8 mouse cellular contexts compared by ENCODE assay signal in the genomic region with DNA sequence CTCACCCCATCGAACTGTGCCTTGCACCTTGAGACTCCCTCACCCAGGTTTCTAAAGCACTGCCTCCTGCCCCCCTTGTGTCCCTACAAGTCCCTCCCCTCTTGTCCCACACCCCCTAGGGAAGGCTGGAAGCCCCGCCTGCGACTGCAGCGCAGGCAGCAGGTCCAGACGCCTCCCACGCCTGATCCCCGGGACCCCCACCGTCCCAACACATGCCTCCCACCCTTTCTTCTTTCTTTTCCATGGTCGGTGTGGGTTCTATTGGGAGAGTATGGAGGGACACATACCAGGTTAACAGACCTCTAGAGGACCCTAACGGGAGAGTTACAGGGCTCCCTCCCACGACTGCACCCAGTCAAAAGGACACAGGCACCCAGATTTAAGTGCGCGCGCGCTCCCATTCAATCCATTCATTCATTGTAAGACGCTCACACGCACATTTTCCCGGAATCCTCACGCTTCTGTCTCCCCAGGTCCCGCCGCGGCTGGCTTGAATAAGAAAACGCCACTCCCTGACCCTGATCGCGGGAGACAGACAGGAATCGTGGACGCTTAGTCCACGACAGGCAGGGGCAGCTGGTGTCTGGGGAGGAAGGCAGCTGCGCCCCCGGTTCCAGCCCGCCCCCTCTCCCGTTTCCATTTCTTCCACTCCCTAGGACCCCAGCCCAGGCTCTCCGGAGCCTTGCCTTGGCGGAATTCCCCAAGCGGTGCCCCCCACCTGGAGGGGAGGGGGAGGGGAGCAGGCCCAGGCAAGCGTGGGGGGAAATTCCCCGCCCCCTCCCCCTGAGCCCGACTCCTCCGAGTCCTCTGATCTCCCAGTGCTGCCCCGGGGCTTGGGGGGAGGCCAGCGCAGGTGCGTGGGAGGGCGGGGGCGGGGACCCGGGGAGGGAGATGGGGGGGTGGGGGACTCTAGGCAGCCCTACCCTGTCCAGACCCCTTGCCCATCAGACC. TPM values are rescaled to one million over a fixed set of nuclear protein-coding genes. Genes with fewer than 3 reads are reported as not detected.
DNase-seq lines count a peak whose midpoint lies in the region; ATAC-seq and TF ChIP-seq lines count a peak whose summit lies in the region.

Gene Kremen2 (minus strand): TSS at position 533 of the 951 bp plus-strand sequence.

- no peak within 1 kb of the TSS for H3K27ac ChIP-seq in lung, embryonic 15.5 days
- H3K27ac ChIP-seq in forebrain, embryonic 10.5 days, result peak within 1 kb of the TSS; percentile 49; the same call in 1 of the 2 replicates
- no peak within 1 kb of the TSS for H3K27ac ChIP-seq in liver, embryonic 14.5 days

- H3K9ac ChIP-seq in lung, embryonic 15.5 days, result peak within 1 kb of the TSS; percentile 11; the same call in 1 of the 2 replicates
- H3K9ac ChIP-seq in liver, embryonic 14.5 days (replicated peaks), result no peak within 1 kb of the TSS

- H3K27me3 ChIP-seq in lung, embryonic 15.5 days, result peaks cover 77% of the 10 kb centered on the region
- H3K27me3 ChIP-seq in forebrain, embryonic 10.5 days (ENCODE audit: poor library complexity, severe bottlenecking), result peaks cover 83% of the 10 kb centered on the region
- H3K27me3 ChIP-seq in liver, embryonic 14.5 days (ENCODE audit: control insufficient read depth, insufficient read depth, low read length), result peaks cover 65% of the 10 kb centered on the region

- no peaks in the 10 kb centered on the region for H3K9me3 ChIP-seq in lung, embryonic 15.5 days
- H3K9me3 ChIP-seq in forebrain, embryonic 10.5 days, result 0 out of 2 replicates have a peak, but pooled peaks cover 7% of the 10 kb centered on the region
- no peaks in the 10 kb centered on the region for H3K9me3 ChIP-seq in liver, embryonic 14.5 days (ENCODE audit: control insufficient read depth, low read length)

- ATAC-seq in lung, embryonic 15.5 days (ENCODE audit: borderline replicate concordance, extremely low read depth, low FRiP score, low TSS enrichment), result no peak
- ATAC-seq in liver, embryonic 14.5 days (ENCODE audit: insufficient read depth), result no peak
- ATAC-seq in cerebellum, adult (ENCODE audit: insufficient number of reproducible peaks, low FRiP score, low TSS enrichment), result no peak

- peaks cover 35% of the 10 kb centered on the region for H3K4me1 ChIP-seq in lung, embryonic 15.5 days
- peaks cover 44% of the 10 kb centered on the region for H3K4me1 ChIP-seq in forebrain, embryonic 10.5 days
- peaks cover 4 to 10% of the 10 kb centered on the region in 2 experiments; a peak in 3 of 4 replicates for H3K4me1 ChIP-seq in liver, embryonic 14.5 days (replicated peaks; ENCODE audit: control insufficient read depth in 2 of 2, insufficient read depth in 2 of 2, low read length in 1 of 2)

- H3K4me2 ChIP-seq in lung, embryonic 15.5 days, result peak within 1 kb of the TSS; percentile 51
- H3K4me2 ChIP-seq in liver, embryonic 14.5 days (ENCODE audit: low read depth), result peak within 1 kb of the TSS; percentile 6

- no peaks in the 10 kb centered on the region for H3K36me3 ChIP-seq in lung, embryonic 15.5 days
- 0 out of 2 replicates have a peak, but pooled peaks cover 5% of the 10 kb centered on the region for H3K36me3 ChIP-seq in forebrain, embryonic 10.5 days (replicated peaks)
- H3K36me3 ChIP-seq in liver, embryonic 14.5 days (replicated peaks; ENCODE audit: control insufficient read depth, insufficient read depth, low read depth), result no peaks in the 10 kb centered on the region

- no peak for TF ChIP-seq CTCF in liver, embryonic 14.5 days (IDR thresholded peaks at IDR 0.05; ENCODE audit: low read depth)

- peak within 1 kb of the TSS; percentile 29 for H3K4me3 ChIP-seq in lung, embryonic 15.5 days
- peak within 1 kb of the TSS; percentile 51 for H3K4me3 ChIP-seq in forebrain, embryonic 10.5 days
- 0 out of 4 replicates have a peak within 1 kb of the TSS, but pooled peaks of 1 of the 2 experiments have one; percentile 11 for H3K4me3 ChIP-seq in liver, embryonic 14.5 days (ENCODE audit: insufficient read depth in 1 of 2, low read depth in 2 of 2, low read length in 2 of 2)

- no peak for DNase-seq in lung, postnatal 4 days
- DNase-seq in forebrain, embryonic 10.5 days (ENCODE audit: extremely low spot score, low spot score), result no peak
- DNase-seq in liver, embryonic 14.5 days (ENCODE audit: low read depth in 3 of 3, low spot score in 3 of 3), result no peak
- DNase-seq in thymus, postnatal 0 days (ENCODE audit: low spot score), result peak; percentile 27
- DNase-seq in left cerebral cortex, adult 18-20 months (ENCODE audit: low spot score in 2 of 2), result no peak
- no peak for DNase-seq in layer of hippocampus, adult 11-12 months (ENCODE audit: low spot score)

- TF ChIP-seq EP300 in liver, embryonic 14.5 days (IDR thresholded peaks at IDR 0.05; ENCODE audit: low read depth), result no peak

- 1% methylated on average over 39 of the region's 45 CpGs for WGBS in lung, embryonic 15.5 days
- under 1% methylated on average over 39 of the region's 45 CpGs for WGBS in forebrain, embryonic 10.5 days
- WGBS in liver, embryonic 14.5 days (ENCODE audit: insufficient replicate concordance), result 2% methylated on average over 39 of the region's 45 CpGs

RNA-seq across cellular contexts. Expression of gene Kremen2, which starts in this region (rescaled TPM):
- 0.38 and 1.1 TPM in 2 replicates for polyA plus RNA-seq in lung, embryonic 15.5 days (2015; fragmentation: Nextera tagmentation; extraction: Ambion mirVana)
- polyA plus RNA-seq in forebrain, embryonic 10.5 days (2016; fragmentation: Nextera tagmentation; extraction: Ambion mirVana), result 1.5 and 2.9 TPM in 2 replicates
- polyA plus RNA-seq in liver, embryonic 14.5 days (2012; rRNA removed), result 0.02 and 0.03 TPM in 2 replicates
- polyA plus RNA-seq in liver, embryonic 14.5 days (2014; fragmentation: Nextera tagmentation; extraction: Ambion mirVana), result not detected in 2 replicates
- 7.2 and 7.3 TPM in 2 replicates for polyA plus RNA-seq in thymus, postnatal 0 days (2015; fragmentation: Nextera tagmentation; extraction: Ambion mirVana)
- total RNA-seq in left cerebral cortex, adult 18-20 months (2021), result under 1 TPM; 0.60 to 0.82 TPM
